Mouse (Mus musculus) CH12.LX (cell line): Measurements from ENCODE around the gene Tmem53.

Source experiments
- BHLHE40 ChIP-seq: IDR thresholded peaks from 2 replicates; pipeline ENCODE4 v1.6.1; 2011; ENCODE audit warnings: mild to moderate bottlenecking, low read depth, low read length, improper control_type of control experiment
- CTCF ChIP-seq, 2 experiments: IDR thresholded peaks in 1 of 2; conservative IDR thresholded peaks in 1 of 2; 2 replicates each; pipeline ENCODE4 v1.5.1; 2011 to 2012; ENCODE audit warnings: low read depth in 2 of 2, low read length in 2 of 2, improper control_type of control experiment in 1 of 2, inconsistent platforms in 1 of 2, mild to moderate bottlenecking in 1 of 2, moderate library complexity in 1 of 2
- ELF1 ChIP-seq: IDR thresholded peaks from 2 replicates; pipeline ENCODE4 v1.6.1; 2014; ENCODE audit warnings: low read depth, mild to moderate bottlenecking, inconsistent platforms, low read length, improper control_type of control experiment
- GABPA ChIP-seq: IDR thresholded peaks from 2 replicates; pipeline ENCODE4 v1.6.1; 2012; ENCODE audit warnings: low read depth, low read length, improper control_type of control experiment, inconsistent platforms; ENCODE audit not compliant: insufficient replicate concordance
- HCFC1 ChIP-seq: IDR thresholded peaks from 2 replicates; pipeline ENCODE4 v1.6.1; 2012; ENCODE audit warnings: low read depth, mild to moderate bottlenecking, inconsistent platforms, low read length, improper control_type of control experiment
- KAT2A ChIP-seq: IDR thresholded peaks from 2 replicates; pipeline ENCODE4 v1.6.1; 2012; ENCODE audit warnings: low read length, improper control_type of control experiment, inconsistent platforms; ENCODE audit not compliant: insufficient replicate concordance
- MXI1 ChIP-seq: IDR thresholded peaks from 2 replicates; pipeline ENCODE4 v1.6.1; 2011; ENCODE audit warnings: mild to moderate bottlenecking, low read depth, low read length, improper control_type of control experiment
- NELFE ChIP-seq: IDR thresholded peaks from 2 replicates; pipeline ENCODE4 v1.6.1; 2011; ENCODE audit warnings: low read depth, low read length, improper control_type of control experiment
- NRF1 ChIP-seq: IDR thresholded peaks from 2 replicates; pipeline ENCODE4 v1.6.1; 2014; ENCODE audit warnings: low read depth, mild to moderate bottlenecking, inconsistent platforms, low read length, improper control_type of control experiment, moderate library complexity
- POLR2A ChIP-seq: IDR thresholded peaks from 2 replicates; pipeline ENCODE4 v1.6.1; 2011; ENCODE audit warnings: low read depth, mild to moderate bottlenecking, improper control_type of control experiment, low read length
- POLR2AphosphoS2 ChIP-seq: IDR thresholded peaks from 2 replicates; pipeline ENCODE4 v1.6.1; 2011; ENCODE audit warnings: low read depth, low read length, improper control_type of control experiment
- USF1 ChIP-seq: IDR thresholded peaks from 2 replicates; pipeline ENCODE4 v1.6.1; 2014; ENCODE audit warnings: low read depth, mild to moderate bottlenecking, inconsistent platforms, low read length, improper control_type of control experiment
- USF2 ChIP-seq: conservative IDR thresholded peaks from 2 replicates; pipeline ENCODE4 v1.6.1; 2011; ENCODE audit warnings: low read depth, low read length, improper control_type of control experiment
- ZKSCAN1 ChIP-seq: IDR thresholded peaks from 2 replicates; pipeline ENCODE4 v1.6.1; 2012; ENCODE audit warnings: low read depth, inconsistent platforms, low read length, improper control_type of control experiment, borderline replicate concordance

GRCm38 (mm10) chr4:117252755-117253154, 1.0 kb downstream of the Tmem53 start:
- no peak for TF ChIP-seq KAT2A
- TF ChIP-seq CTCF (conservative IDR thresholded peaks at IDR 0.05 in 1 of 2, IDR thresholded peaks at IDR 0.05 in 1 of 2; ENCODE audit: low read depth in 2 of 2, low read length in 2 of 2): no peak
- TF ChIP-seq POLR2AphosphoS2: no peak
- no peak for TF ChIP-seq GABPA
- TF ChIP-seq HCFC1: no peak
- no peak for TF ChIP-seq POLR2A
- TF ChIP-seq USF2: no peak
- no peak for TF ChIP-seq NELFE
- TF ChIP-seq NRF1: no peak
- no peak for TF ChIP-seq ZKSCAN1
- TF ChIP-seq BHLHE40: no peak
- no peak for TF ChIP-seq MXI1
- no peak for TF ChIP-seq USF1
- no peak for TF ChIP-seq ELF1
